Mouse (Mus musculus): ENCODE measurements around the gene Stk10.

DNA sequence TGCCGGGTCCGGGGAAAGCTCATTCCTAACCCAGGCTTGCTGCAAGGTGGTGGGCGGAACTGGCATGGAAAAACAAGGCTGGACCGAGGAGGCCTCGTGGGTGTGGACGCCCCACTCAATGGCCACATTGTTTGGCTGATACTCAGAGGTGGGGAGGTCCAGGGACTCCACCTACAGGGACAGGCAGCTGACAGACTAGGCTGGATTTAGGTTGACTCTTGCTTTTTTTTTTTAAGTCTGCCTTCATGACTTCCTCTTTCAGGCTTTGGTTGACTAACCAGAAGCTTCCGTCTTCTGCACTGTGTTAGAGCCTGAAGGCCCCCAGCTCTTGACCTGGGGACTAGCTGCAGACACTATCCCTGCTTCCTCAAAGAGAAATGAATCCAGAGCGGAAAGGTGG is 32.0 kb downstream of the Stk10 start:
- TF ChIP-seq CTCF (IDR thresholded peaks at IDR 0.05; ENCODE audit: low read depth, low read length) (no peak), GATA1 (IDR thresholded peaks at IDR 0.05; ENCODE audit: borderline replicate concordance, low read length) (no peak), TAL1 (conservative IDR thresholded peaks at IDR 0.05; ENCODE audit: low read depth, low read length) (no peak), POLR2AphosphoS5 (IDR thresholded peaks at IDR 0.05; ENCODE audit: insufficient replicate concordance, low read depth, low read length) (no peak), GATA2 (IDR thresholded peaks at IDR 0.05; ENCODE audit: borderline replicate concordance, low read depth, low read length) (no peak)

Data from G1E (cell line).